Mouse (Mus musculus) frontal cortex, postnatal 36 days (tissue): ENCODE measurements around the gene Pnrc1.
"Not testable (repeated sequence)": the region's sequence is repeated elsewhere in the genome, so short reads cannot be mapped to it uniquely, and the experiment has no call there.

Experiments used
- DNase-seq, 2 experiments: peaks; one replicate each; pipeline ENCODE4 v3.0.0; 2022; ENCODE audit warnings: low spot score in 2 of 2

The Pnrc1 gene

DNA sequence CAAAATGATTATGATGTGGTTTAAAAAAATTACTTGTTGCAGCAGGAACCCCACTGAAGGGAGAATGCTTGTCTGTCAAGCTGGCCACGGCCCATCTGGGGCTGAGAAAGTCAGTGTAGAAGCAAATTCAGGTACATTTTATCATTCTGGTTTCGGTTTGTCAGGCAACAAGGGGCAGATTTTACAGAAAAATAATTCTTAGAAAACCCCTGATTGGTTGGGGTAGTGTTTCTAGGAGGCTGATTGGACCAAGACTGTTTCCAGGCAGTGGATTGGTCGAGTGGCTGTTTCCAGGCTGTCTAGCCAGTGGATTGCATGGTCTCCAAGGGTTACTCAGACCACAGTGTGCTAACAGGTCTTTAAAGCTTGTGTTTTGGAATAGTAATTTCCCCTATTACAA lies at the start of gene Pnrc1:
TSS of gene Pnrc1 (minus strand) at position 162 of the 400 bp plus-strand sequence.
- DNase-seq, result peak; percentile 27 to 30

DNA sequence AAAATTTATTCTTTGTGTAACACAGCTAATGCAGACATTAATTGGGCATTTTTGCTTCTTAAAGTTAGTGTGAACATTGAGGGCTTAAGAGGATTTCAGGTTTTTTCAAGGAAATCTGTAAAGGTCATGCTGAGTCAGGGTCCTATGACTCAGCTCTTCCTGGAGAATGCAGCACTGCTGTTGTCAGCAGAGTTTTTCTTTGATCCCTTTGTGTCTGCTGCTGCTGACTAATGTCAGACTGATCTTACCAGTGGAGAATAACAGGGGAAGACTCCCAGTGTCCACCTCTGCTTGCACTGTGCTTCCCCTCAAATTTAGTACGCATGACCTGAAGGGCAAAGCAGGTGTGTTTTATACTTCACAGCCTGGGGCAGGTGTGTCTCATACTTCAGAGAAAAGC lies 48.0 kb upstream of the Pnrc1 start:
- no peak for DNase-seq

DNA sequence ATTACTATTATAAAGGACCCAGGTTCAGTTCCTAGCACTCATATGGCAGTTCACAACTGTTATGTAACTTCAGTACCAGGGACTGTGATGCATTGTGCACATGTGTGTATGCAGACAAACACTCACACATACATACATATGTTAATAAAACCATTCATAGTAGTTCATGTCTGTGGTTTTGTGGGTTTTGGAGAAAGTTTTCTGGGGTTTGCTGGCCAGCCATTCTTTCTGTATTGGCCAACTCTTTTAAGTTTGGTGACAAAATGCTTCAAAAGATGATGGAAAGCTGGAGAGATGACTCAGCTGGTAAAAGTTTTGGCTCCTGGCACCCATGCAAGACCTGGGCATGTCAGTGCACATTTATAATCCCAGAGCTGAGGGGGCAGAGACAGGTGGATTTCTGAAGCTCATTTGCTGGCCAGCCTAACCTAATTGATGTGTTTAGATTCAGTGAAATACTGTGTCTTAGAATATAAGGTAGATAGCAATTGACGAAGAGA lies 43.0 kb upstream of the Pnrc1 start:
- no peak for DNase-seq

DNA sequence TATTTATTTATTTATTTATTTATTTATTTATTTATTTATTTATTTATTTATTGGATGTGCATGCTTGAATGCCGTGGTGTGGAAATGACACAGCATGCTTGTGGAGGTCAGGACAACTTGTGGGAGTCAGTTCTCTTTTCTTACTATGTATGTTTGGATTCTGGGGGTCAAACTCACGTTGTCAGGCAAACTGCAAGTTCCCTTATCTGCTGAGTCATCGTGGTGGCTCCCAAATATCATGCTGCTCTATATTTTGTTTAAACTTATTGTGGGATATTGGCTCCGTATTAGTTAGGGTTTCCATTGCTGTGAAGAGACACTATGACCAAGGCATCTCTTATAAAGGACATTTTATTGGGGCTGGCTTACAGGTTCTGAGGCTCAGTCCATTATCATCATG lies 41.2 kb upstream of the Pnrc1 start:
- DNase-seq, result no peak

DNA sequence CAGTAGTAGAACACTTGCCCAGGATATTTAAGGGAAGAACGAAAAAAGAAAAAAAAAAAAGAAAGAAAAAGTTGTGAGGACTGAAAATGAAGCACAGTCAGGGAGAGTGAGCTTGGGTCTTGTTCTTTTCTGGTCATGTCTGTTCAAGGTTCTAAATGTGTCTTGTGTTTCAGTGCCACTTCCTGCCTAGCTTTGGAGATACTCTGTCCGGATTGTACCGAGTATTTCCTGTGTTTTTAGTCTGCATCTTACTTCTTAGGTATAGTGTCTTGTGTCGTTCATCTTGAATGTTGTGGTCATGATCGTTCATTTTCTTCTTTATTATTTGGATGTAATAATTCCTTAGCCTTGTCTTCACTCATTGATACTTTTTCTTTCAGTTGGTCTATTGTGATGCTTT lies 25.9 kb upstream of the Pnrc1 start:
- no peak for DNase-seq

DNA sequence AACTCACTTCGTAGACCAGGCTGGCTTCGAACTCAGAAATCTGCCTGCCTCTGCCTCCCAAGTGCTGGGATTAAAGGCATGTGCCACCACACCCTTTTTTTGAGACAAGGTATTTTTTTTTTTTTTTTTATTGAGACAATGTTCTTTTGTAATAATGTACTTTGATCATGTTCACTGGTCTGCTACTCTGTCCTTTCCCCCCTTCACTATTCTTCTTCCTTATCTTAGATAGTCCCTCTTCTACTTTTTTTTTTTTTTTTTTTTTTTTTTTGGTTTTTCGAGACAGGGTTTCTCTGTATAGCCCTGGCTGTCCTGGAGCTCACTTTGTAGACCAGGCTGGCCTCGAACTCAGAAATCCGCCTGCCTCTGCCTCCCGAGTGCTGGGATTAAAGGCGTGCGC lies 24.2 kb upstream of the Pnrc1 start:
- not testable (repeated sequence) for DNase-seq

DNA sequence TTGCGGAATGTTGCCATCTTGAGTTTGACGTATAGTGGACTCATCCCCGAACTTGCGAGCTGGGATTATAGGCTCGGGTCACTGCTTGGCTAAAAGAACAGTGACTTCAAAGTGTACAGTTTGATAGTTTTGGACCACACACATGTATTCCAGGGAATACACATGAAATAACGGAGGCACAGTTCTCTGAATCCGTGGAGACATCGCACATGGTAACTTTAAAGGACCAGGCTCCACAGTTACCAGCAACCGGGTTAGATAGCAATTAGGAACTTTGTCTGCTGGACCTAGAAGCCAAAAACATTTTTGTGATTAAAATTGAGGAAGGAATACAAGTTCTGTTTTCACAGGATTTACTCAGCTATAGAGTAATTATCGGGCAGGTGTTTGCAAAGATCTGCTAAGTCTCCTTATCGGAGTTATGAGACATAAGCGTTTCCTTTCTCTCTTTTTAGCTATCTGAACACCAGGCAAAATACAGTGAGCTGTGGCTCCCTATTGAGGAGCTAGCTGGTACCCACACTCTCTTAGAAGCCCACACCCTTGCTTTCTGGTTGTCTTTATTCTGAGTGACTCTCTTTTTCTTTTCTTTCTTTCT lies 21.0 kb upstream of the Pnrc1 start:
- DNase-seq, result no peak

DNA sequence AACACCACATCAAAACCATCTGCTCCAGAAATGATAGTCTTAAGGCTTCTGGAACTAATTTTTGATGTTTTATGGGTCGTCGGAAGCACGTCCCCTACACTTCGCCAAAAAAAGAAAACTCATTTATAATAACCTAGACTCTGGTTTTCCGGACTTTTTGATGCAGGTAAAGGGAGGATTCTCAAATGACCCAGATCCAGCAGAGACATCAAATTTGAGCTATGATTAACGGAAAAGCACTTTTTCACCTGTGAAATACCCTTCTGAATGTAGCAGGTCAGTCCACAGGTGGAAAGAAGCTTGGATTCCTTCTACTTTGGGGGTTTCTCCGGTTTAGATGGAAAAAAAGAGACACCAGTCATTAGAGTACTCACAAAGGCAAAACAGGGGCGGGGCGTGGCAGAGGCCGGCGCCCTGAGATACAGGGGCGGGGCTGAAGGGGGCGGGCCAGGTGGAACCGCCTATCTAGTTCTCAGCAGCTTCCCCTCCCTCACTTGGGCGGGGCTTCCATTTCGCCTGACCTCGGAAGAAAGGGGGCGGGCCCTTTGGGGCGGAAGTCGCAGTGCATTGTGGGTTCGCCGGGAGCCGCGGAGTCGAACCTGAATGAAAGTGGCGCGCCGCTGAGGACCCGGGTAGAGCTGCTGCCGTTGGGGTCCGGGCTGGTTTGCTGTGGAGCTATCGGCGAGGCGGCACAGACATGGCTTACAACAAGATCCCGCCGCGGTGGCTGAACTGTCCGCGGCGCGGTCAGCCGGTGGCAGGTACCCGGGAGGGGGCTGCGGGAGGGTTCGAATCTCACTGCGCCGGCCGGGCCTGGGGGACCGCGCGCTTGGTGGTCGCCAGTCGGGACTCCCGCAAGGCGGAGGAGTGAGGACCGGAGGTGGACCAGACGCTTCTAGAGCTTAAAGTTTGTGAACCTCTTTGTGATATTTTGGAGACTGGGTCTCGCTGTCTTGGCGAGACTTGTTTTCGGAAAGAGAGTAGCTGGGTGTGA lies 20.1 kb upstream of the Pnrc1 start, which contains the start of gene Rngtt:
TSS of gene Rngtt (plus strand) at position 548 of the 994 bp plus-strand sequence.
- peak; percentile 92 to 95 for DNase-seq

DNA sequence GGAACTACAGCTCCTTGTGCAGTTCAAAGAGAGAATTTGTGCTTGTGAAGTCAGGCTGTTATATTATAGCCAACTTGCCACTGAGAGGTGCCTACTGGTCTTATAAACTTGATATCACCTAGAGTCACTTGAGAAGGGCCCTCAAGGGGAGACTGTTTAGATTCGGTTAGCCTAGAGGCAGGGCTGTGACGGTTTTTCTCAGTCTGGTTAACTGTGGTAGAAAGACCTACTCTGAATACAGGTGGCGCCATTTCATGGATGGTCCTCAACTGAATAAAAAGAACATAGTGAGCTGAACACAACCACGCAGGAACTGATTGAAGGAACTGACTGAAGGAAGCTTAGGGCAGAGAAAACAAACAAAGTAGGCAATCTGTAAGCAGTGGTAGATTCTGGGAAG lies 17.2 kb upstream of the Pnrc1 start:
- DNase-seq, result no peak

DNA sequence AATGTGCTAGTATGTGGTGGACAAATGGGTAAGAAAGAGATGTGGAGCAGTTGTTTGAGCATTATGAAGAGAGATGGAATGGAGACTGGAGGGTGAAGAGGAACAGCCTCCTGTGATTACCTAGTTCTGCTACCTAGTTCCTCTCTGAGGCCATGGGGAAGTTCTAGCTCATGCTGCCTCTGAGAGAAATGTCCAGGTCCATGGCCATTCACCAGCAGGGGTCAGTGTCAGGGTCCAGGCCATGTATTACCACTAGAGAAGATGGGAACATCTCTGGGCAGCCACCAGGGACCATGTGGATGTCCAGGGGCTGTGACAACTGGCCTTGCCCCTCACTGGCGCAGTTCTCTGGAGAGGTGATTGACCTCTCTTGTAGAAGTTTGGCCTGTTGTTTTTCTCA lies 13.1 kb upstream of the Pnrc1 start:
- DNase-seq, result no peak

DNA sequence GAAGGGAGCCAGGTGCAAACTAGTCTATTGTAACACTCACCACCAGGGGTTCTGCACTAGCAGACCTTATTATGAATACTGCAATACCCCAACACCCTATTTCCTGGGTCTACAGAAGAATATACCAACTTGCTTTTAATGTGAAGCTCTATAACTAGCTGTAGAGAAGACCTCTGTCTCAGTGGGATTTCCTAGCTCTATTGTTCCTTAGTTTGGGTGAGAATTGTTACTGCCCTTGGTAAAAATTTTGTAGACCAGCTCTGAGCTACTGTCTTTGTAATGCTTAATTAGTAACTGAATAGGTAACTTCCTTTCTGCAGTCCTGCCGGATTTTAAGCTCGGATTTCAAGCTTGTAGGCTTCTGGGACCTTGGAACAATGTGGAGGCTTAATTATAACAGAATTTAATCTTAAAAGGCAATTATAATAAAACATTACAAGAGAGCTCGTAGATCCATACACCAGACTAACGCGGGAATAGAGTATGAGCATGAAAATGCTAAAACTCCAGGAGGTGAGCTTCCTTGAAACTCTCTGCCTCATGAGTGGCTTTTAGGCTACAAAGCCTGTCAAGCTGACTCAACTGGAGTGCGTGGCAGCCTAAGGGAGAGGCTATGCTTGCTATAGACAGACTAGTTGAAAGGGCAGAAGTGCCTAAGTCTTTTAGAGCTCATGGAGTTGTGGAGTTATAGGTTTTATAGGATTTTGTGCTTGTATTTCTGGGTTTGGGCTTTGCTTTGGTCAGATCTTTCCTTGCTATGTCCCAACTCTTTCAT lies 11.1 kb upstream of the Pnrc1 start:
- DNase-seq, result not testable (repeated sequence)

DNA sequence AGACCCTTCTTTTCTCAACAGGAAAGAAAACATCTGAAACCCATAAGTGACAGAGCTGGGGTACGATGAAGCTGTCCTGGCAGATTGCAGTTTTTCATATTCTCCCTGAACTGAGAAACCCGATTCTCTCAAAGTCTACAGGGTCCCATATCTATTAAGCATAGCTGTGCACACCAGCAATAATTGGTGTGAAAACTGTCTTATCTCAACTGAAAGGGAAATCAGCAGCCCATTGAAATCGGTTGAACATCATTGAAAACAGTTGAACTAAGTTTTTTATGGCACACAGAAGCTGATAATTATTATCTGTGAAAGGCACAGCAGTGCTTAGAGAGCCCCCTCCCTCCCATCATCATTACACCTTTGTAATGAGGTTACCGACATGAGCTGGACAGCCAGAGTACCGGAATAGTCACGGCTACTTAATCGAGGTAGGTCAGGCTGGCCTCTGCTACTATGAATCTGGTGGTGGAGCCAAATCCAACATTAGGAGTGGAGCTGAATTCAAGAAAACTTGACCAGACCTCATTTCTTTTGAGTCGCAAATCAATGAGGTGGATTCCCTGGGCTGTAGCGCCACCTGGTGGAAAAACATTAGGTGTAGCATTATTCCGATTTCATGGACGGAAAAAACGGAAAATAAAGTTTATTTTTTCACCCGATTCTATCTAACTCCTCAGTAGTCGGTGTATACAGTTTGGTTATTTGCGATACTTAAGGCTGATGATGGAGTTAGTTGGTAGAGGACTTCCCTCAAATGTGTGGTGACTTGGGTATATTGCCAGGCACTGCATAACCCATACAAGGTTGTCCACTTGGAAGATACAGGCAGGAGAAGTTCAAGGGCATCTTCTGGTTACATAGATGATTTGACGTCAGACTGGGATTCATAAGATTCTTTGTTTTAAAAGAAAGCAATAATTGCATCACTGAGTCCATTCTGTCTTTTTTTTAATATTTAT lies 2.7 kb upstream of the Pnrc1 start:
- peak; percentile 67 to 75 for DNase-seq

DNA sequence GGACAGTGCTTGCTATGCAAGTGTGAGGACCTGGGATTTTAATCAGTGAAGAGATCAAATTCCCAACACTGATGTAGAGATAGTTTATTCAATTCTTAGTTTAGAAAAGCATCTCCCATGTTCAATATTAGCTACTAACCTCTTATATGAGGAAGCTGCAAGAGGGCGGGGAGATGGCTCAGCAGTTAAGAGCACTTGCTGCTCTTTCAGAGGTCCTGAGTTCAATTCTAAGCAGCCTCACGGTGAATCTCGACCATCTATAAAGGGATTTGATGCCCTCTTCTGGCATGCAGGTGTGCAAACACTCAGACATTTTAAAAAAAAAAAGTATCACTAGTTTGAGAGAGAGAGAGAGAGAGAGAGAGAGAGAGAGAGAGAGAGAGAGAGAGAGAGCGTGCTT lies 915 bp upstream of the Pnrc1 start:
- DNase-seq, result no peak

DNA sequence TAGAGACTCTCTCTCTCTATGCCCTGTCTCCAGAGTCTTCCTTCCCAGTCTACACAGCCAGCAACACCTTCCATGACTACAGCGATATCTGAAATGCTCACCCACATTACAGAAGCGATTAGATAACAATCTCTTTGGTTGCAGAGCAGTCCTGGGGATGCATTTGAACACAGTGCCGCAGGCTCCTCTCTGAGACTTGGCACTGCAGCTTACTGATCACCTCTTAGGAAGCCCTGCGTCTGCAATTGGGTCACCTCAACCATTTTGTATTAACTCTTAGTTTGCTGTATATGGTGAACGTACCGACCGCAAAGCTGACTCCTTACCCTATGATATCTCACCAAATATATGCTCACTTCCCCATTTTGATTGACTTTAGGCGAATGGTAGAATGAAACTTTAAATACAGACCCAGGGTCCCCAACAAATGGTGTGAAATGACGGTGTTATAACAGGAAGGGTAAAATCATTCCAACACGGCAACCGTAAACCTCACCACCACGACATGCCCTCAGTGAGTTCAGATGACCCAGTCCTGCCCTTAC lies 785 bp downstream of the Pnrc1 start:
- no peak for DNase-seq

DNA sequence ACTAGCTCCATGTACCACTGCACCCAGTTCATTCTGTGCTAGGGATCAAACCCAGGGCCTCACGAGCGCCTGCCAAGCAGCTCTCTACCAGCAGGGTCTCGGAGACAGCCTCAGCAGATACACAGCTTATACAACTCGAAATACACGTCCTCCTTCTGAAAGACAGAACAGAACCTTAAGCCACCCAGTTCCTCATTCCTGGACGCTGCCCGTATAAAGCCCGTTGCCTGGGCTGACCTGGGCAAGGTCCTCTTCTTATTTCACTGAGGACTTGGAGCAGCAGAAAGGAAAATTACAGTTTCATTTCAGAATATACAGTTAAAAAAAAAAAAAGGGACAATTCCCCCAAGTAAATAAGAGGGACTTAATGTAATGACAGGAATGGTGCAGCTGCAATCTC lies 4.5 kb downstream of the Pnrc1 start:
- no peak for DNase-seq

DNA sequence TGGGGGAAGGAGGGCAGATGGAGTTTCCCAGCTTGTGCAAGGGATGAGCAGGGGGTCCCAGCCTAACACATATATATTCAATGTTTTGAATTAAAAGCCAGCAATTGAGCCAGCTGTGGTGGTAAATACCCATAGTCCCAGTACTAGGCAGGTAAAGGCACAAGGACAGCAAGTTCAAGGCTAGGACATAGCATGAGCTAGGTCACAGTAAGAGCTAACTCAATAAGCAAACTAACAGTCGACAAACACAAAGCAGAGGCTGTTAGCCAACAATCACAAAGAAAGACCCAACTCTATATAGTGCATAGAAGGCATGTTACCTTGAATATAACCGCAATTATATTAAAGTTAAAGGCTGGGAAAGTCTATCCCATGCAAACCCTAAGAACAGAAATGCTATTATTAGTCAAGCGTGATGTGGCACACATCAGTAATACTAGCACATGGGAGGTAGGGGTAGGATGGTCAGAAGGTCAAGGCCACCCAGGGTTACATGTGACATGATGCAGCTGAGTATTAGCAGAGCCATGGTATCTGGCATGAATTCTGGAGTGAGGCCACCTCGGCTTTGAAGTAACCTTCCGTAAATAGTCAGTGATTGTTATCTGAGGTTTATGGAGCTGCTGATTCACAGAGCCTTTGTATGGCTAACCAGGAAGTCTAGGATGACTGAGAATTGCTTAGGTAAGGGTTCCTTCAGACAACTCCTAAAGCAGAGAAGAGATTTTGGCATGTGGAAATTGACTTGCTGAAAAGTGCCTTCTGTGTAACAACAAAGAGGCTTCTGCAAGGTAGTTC lies 5.7 kb downstream of the Pnrc1 start:
- no peak for DNase-seq

DNA sequence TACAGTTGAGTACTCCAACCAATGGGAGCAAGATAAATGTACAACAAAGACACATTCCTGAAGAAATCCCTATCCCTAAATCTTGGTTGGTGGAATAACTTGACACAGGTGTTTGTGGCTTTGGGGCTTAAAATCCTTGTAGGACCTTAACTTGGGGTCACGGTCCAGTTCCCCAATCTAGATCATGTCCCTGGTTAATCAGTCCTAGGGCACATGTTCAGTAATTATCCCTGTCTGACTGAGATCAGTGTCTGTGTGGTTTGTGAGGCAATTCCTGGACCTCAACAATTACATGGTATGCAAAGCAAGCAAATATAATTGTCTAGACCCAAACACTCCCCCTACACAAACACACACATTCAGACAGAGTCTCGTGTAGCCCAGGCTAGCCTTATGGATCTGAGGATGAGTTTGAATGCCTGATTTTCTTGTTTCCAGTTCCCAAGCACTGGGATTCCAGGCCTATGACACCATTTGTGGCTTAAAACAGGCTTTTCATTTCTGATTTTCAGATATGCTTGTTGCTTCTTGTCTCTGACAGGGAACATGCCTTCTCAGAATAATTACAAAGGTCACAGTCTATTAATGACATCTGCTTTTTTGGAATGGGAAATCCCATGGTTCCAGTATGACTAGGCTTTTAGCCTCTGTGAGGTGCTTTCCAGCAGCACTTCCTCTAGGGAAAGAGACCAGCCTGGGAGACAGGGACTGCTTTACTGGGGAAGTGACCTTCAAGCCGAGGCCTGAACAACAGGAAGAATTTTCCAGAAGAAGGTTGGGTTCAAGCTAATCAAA lies 7.9 kb downstream of the Pnrc1 start:
- no peak for DNase-seq

DNA sequence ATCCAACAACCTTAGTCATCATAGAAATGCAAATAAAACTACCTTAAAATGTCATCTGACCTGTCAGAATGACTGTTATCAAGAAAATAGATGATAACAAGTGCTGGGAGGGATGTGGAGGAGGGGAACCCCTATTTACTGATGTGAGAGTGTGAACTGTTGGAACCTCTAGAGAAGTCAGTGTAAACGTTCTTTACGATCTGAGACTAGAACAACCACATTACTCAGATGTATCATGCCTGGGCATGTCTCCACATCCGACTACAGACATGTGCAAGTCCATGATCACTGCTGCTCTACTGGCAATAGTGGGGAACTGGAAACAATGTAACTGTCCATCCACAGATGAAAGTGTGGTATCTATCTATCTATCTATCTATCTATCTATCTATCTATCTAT lies 16.5 kb downstream of the Pnrc1 start:
- DNase-seq, result no peak
